Mouse (Mus musculus) left cerebral cortex, adult 2 months (tissue): ENCODE measurements around the gene Usp13. TPM values are rescaled to one million over a fixed set of nuclear protein-coding genes. Genes with fewer than 3 reads are reported as not detected.

ENCODE experiments used
- DNase-seq, 2 experiments: peaks; one replicate each; pipeline ENCODE4 v3.0.0; 2021 to 2022; ENCODE audit warnings: low spot score in 2 of 2, mixed read lengths in 1 of 2; ENCODE audit errors: extremely low spot score in 1 of 2
- H3K27ac ChIP-seq: fragments of 200-600 bp; 2 replicates; pipeline ENCODE4 v1.8.1; 2022
- H3K4me3 ChIP-seq: fragments of 200-600 bp; 2 replicates; pipeline ENCODE4 v1.8.1; 2022
- CTCF ChIP-seq: fragments of 200-600 bp; IDR thresholded peaks from 2 replicates; pipeline ENCODE4 v1.8.1; 2022; ENCODE audit warnings: antibody characterized with exemption, mild to moderate bottlenecking, moderate library complexity
- intact Hi-C: fragments of 180-260 bp; cut with DNase I; formaldehyde crosslinking; loops from one replicate; pipeline ENCODE4 v1.15.1; 2025
- total RNA-seq, 2 experiments: library from RNA; stranded (reverse); gene quantifications; 2 replicates each; pipeline ENCODE4 v1.2.3; 2021

Gene Usp13
- total RNA-seq, 2 experiments from 2014 or later = 28.3 to 30.7 TPM

- H3K27ac ChIP-seq = no peak overlapping the region
- no peak for DNase-seq
- intact Hi-C loops = no loop called here
- no peak overlapping the region for H3K4me3 ChIP-seq
- TF ChIP-seq CTCF = no peak
Observed at GRCm38 (mm10) chr3:32951382-32951781, 134.0 kb downstream of the Usp13 start.

GRCm38 (mm10) chr3:32961494-32961893, 144.1 kb downstream of the Usp13 start:
- DNase-seq = no peak
- Histone ChIP-seq H3K27ac (no peak overlapping the region), H3K4me3 (no peak overlapping the region)
- no peak for TF ChIP-seq CTCF
- intact Hi-C loops = no loop called here

DNA sequence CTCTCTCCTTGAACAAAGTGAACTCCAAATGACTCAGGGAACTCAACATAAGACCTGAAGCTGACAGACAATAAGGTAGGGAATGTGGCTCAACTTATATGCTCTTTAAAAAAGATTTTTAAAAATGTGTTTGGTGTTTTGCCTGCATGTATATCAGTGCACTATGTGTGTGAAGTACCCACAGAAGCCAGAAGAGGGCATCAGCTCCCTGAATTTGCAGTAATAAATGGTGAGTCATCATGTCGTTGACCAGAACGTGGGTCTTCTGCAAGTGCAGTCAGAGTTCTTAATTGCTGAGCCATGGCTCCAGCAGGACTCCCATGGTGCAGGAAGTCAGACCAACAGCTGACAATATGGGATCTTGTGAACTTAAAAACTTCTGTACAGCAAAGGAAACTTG, 148.2 kb downstream of the Usp13 start:
- TF ChIP-seq CTCF = peak; percentile 44
- intact Hi-C loops = no loop called here
- no peak for DNase-seq
- Histone ChIP-seq H3K4me3 (no peak overlapping the region), H3K27ac (no peak overlapping the region)

GRCm38 (mm10) chr3:32968671-32969425, 151.5 kb downstream of the Usp13 start:
- H3K27ac ChIP-seq = no peak overlapping the region
- no peak for TF ChIP-seq CTCF
- no peak overlapping the region for H3K4me3 ChIP-seq
- DNase-seq = no peak
- intact Hi-C loops = no loop called here

DNA sequence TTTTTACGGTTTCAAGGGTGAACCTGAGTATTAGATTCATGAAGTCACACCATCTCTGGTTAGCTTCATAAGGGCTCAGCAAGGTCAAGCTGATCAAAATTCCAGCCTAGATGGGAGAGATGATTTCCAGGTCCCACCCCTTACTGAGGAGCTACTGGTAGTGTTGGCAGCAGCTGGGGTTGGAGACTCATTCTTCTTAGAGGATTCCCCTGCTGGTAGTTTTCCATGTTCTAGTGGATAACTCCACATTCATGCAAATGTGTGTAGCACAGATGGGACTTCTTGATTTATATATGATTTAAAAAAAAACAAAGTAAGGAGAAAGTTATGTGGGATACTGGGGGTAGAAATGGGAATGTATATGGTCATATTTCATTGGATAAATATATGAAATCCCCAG, 152.9 kb downstream of the Usp13 start:
- DNase-seq = no peak
- TF ChIP-seq CTCF = no peak
- H3K4me3 ChIP-seq = no peak overlapping the region
- no peak overlapping the region for H3K27ac ChIP-seq
- intact Hi-C loops = no loop called here

DNA sequence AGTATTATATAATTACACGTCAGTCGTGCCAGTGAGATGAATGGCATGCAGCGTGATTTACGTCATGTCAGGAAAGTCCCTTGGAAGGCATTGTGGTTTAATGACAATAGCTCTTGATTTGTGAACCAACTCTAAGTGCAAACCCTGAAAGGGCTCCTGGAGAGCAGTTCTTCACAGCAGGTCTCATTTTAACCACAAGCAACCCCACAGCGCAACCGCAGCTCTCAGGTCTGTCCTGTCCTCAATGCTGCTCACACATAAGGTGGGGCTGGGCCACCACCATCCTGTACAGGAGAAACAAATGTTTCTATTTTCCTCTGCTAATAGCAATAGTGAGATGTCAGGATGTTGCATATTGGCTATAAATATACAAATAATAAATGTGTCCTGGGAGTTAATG, 161.9 kb downstream of the Usp13 start:
- no peak for DNase-seq
- no peak for TF ChIP-seq CTCF
- no peak overlapping the region for H3K4me3 ChIP-seq
- intact Hi-C loops = no loop called here
- no peak overlapping the region for H3K27ac ChIP-seq

DNA sequence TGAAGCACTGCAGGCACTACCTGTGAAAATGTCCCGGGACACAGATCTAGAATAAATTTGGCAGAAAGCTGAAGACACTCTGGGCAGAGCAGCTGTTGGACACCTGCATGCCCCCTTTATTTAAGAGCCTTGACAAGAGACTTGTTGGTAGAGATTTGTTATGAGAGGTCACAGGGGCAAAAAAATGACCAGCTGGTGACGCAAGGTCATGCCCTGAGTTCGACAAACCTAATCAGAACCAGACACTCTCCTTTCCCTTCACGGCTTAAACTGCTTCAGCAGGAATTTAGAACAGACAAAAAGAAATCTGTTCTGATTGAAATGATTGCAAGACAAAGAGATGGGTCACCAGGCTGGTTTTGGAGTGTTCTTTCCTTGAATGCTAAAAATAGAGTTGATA, 162.6 kb downstream of the Usp13 start:
- intact Hi-C loops = no loop called here
- TF ChIP-seq CTCF = no peak
- H3K4me3 ChIP-seq = no peak overlapping the region
- no peak overlapping the region for H3K27ac ChIP-seq
- no peak for DNase-seq

GRCm38 (mm10) chr3:32985141-32985540, 167.8 kb downstream of the Usp13 start:
- Histone ChIP-seq H3K4me3 (no peak overlapping the region), H3K27ac (no peak overlapping the region)
- DNase-seq = no peak
- intact Hi-C loops = no loop called here
- TF ChIP-seq CTCF = no peak

Other genes starting within 250 kb of the Usp13 start
- 10 to 100 TPM; 22.9 to 27.4 TPM for gene Gnb4, start 201.0 kb upstream of the Usp13 start, total RNA-seq
- 10 to 100 TPM; 16.7 to 17.7 TPM for gene Actl6a, start 111.2 kb upstream of the Usp13 start, total RNA-seq
- 100 to 1,000 TPM; 198 to 210 TPM for gene Ndufb5, start 80.6 kb upstream of the Usp13 start, total RNA-seq
- gene Mrpl47, start 79.9 kb upstream of the Usp13 start, total RNA-seq = 10 to 100 TPM; 22.2 to 22.8 TPM